Mouse (Mus musculus) heart, postnatal 4 days (tissue): Measurements from ENCODE around the gene AC109138.7. TPM values are rescaled to one million over a fixed set of nuclear protein-coding genes. Genes with fewer than 3 reads are reported as not detected.
A peak's percentile ranks its signal among the peaks of the same experiment; 100 is the strongest.

ENCODE experiments used
- DNase-seq: peaks from one replicate; pipeline ENCODE4 v3.0.0; 2021
- total RNA-seq, 2 experiments: library from RNA; stranded (reverse); gene quantifications; 2 replicates each; pipeline ENCODE4 v1.2.3; 2021

Gene AC109138.7
- total RNA-seq, result not detected

DNA sequence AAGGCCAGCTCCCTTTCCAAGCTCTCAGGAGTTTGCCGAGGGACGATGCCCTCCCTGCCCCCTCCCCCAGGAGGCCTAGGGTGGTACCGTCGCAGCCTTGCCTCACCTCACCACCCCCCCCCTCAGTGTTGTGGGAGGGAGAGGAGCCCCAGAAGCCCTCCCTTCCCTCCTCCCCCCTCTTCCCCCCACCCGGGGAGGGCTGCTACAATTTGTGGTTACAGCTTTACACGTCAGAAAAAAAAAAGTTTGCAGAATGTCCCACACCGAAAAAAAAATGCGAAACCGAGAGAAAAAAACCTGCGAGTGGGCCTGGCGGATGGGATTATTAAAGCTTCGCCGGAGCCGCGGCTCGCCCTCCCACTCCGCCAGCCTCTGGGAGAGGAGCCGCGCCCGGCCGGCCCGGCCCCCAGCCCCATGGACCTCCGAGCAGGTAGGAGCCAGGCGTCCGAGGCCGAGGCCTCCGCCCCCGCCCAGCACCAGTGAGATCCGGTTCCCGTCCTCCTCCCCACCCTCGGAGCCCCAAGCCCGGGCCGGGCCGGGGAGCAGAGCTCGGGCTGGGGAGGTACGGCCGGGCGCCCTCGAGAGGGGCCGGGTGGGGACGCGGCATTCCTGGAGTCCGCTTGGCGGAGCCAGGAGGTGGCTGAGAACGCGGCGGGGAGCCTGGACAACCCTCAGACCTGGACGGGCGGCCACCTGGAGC lies at the start of gene AC109138.7, which contains the start of gene Clcf1:
Gene AC109138.7 (plus strand): TSS at position 287 of the 700 bp plus-strand sequence.
Gene Clcf1 (plus strand): TSS at position 168 of the 700 bp plus-strand sequence.
- DNase-seq, result peak; percentile 56

DNA sequence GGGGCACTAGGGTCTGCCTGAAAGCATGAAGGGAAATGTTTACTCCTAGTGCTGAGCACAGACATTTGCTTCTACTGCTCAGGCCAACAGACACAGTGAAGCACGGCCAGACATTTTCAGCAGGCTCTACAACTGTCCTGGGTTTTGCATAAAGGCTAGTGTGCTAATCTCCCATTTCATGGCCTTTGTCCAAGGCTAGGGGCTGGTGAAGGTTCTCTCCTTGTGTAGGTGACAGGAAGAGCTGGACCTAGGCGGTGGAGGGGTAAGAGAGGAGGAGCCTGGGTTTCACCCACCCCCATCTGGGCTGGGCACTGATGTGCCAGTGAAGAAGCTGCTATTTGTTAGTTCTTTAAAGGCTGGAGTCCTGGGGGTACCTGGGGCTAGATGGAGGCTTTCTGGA lies 49.4 kb upstream of the AC109138.7 start:
- no peak for DNase-seq

GRCm38 (mm10) chr19:4166678-4167476 lies 47.3 kb upstream of the AC109138.7 start:
- no peak for DNase-seq

GRCm38 (mm10) chr19:4169378-4169784 lies 44.8 kb upstream of the AC109138.7 start:
- DNase-seq, result peak; percentile 100

- DNase-seq, result no peak
These were observed 44.3 kb upstream of the AC109138.7 start for GRCm38 (mm10) chr19:4169810-4170209.

- DNase-seq, result no peak
These were observed 43.3 kb upstream of the AC109138.7 start for GRCm38 (mm10) chr19:4170723-4171392.

DNA sequence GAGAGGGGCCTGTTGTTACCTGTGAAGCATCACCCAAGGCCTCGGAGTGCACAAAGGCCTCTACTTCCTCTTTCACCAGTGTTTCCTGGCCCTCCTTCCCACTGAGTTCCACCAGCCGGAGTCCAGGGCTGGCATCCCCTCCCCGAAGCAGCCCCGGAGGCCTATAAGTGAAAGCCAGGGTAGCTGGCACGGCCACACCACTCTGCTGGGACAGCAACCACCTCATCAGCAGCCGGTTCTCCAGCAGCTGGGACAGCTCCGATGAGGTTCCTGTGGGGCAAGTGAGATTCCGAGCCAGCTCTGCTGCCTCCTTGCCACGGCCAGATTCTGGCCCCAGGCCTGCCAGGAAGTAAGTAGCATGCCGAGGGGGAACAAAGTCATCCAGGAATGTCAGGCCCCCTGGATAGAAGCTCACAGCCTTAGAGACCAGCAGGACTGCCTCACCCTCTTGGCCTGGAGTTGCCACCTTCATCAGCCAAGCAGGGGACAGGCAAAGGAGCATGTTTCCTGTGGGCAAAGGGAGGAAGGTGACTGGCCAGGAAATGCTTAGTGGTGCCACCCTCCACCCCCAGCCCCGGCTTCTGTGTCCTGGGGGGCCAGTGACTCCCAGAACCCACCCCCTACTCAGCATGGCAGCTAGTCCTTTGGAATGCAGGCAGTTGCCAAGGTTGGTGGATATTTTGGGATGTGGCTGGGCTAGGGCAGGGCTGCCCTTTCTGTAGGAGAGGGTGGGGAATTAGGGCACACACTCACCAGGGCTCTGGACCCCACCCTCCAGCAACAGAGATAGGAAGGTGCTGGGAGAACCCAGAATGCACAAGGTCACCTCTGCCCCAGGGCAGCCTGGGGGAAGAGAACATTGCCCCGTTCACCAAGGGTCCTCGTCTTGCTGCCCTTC lies 42.5 kb upstream of the AC109138.7 start:
- peak; percentile 69 for DNase-seq

DNA sequence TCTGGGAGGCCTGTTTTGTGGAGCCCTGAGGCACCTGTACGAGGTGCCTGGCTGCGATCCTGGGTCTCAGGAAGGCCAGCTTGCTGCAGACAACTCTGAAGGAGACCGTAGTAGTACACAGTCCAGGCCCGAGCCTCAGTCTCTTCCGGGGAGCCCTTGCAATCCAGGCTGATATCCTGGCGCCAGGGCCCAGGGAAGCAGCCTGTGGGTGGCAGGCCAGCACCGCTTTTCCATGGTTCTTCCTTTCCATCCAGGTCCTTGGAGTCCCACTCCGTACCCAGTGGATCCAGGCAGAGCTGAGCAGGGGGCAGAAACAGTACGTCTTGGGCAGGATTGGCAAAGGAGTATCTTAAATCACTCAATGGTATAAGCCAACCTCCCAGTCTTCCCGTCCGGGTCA lies 41.2 kb upstream of the AC109138.7 start:
- DNase-seq, result no peak

- DNase-seq, result peak; percentile 76
These were observed 38.7 kb upstream of the AC109138.7 start, which contains the start of gene Carns1 for GRCm38 (mm10) chr19:4175368-4175947. Gene Carns1, minus strand, starts transcription at chr19:4175479.

- DNase-seq, result no peak
These were observed 33.7 kb upstream of the AC109138.7 start for GRCm38 (mm10) chr19:4180411-4180810.

DNA sequence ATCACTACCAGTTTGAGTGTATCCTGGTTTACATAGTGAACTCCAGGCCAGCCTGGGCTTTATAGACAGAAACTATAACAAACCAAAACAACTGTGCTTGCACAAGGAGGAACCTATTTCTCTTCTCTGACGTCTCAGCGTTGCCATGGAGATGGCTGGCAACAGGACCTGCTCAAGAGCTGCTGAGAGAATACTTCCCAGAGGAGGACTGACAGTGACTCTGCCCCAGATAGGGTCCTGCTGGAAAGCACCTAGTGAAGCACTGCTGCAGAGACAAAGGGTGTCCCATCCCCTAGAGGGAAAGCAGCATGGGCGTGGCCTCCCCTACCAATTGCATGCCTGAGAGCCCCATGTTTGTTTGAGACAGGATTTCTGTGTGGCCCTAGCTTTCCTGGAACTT lies 32.3 kb upstream of the AC109138.7 start:
- peak; percentile 56 for DNase-seq

DNA sequence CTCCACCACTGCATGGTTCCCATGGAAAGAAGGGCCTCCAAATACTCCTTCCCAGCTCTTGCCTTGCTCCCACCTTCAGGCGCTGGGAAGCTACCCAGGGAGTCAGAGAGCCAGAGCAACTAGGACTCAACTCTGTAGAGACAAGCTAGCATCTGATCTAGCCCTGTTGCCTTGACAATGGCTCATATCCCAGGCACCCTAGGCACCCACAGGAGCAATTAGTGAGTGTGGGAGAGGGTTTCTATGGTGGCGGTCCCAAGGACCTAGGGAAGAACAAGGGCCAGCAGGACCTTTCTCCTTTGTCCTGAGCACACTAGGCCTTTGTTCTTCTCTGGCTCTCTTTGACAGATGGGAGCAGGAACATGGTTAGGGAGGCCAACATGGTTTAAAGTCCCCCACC lies 30.5 kb upstream of the AC109138.7 start:
- no peak for DNase-seq

GRCm38 (mm10) chr19:4184976-4185975 lies 28.9 kb upstream of the AC109138.7 start:
- peak; percentile 47 for DNase-seq

DNA sequence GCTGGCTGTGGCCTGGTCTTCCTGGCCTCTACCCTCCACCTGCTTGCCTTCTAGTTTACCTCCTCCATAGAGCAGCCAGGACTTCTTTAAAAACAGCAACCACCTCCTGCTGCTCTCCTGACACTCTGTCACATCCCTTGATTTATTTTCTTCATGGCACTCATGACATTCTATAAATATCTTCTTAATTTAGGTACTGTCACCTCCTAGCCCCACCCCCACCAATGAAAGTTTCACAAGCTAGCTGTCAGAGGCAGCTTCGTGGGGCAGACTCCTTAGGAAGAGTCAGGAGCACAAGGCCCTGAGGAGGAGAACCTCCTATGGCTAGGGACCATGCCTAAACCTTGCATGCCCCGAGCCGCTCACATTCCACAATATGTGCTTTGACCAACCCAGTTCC lies 26.9 kb upstream of the AC109138.7 start:
- no peak for DNase-seq

GRCm38 (mm10) chr19:4189051-4189620 lies 25.0 kb upstream of the AC109138.7 start:
- DNase-seq, result no peak

- DNase-seq, result no peak
These were observed 23.3 kb upstream of the AC109138.7 start, which contains the start of gene Tbc1d10c for GRCm38 (mm10) chr19:4190831-4191334. Gene Tbc1d10c, minus strand, starts transcription at chr19:4191284.

DNA sequence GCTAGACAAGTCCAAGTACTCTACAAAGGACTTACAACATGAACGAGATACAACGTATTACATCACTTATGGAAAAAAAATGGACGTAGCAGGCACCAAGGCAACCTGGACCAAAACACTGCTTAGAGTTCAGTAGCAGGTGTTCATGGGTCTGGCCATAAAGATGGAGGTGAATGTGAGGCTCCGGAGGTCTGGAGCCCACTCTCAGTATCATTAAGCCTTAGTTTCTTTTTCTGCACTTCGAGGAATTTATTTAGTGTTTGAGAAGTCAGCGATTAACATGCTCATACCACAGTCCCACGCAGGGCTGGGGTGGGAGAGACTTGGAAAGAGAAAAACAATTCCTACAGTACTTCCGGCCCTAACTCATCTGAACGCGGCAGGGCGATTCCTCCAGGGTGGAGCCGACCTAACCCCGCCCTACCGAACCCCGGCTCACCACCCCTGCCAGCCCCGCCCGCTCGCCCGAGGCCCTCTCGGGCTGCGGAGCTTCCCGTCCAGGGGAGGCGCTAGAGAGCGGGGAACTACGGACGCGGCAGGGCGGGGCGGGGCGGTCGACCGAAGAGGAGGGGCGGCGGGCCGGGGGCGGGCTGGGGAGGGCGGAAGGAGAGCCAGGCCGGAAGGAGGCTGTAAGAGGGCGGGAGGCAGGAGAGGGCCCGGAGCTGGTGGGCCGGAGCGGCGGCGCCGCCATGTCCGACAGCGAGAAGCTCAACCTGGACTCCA lies 22.5 kb upstream of the AC109138.7 start, which contains the start of gene Ppp1ca:
Gene Ppp1ca (plus strand): TSS at position 538 of the 723 bp plus-strand sequence.
- DNase-seq, result peak; percentile 99

GRCm38 (mm10) chr19:4192251-4192985 lies 21.7 kb upstream of the AC109138.7 start:
- no peak for DNase-seq
